Mouse (Mus musculus): ENCODE measurements around the gene Rnf31.

- no peak for TF ChIP-seq EP300 (IDR thresholded peaks at IDR 0.05; ENCODE audit: insufficient read depth, low read depth, low read length)
- TF ChIP-seq CTCF (IDR thresholded peaks at IDR 0.05; ENCODE audit: low read depth, low read length): no peak
Measured at GRCm38 (mm10) chr14:55589771-55590448, 1.6 kb upstream of the Rnf31 start.
